Mouse (Mus musculus) layer of hippocampus, postnatal 25 days (tissue): ENCODE results near the gene Itprid2. TPM values are rescaled to one million over a fixed set of nuclear protein-coding genes. Genes with fewer than 3 reads are reported as not detected.

Experiments used
- DNase-seq, 2 experiments: peaks; one replicate each; pipeline ENCODE4 v3.0.0; 2022; ENCODE audit warnings: mixed read lengths in 2 of 2, low spot score in 1 of 2; ENCODE audit errors: extremely low spot score in 1 of 2
- total RNA-seq, 2 experiments: library from RNA; stranded (reverse); gene quantifications; 2 replicates each; pipeline ENCODE4 v1.2.3; 2021

Gene Itprid2
- total RNA-seq, 2 experiments from 2014 or later = 38.5 TPM

DNA sequence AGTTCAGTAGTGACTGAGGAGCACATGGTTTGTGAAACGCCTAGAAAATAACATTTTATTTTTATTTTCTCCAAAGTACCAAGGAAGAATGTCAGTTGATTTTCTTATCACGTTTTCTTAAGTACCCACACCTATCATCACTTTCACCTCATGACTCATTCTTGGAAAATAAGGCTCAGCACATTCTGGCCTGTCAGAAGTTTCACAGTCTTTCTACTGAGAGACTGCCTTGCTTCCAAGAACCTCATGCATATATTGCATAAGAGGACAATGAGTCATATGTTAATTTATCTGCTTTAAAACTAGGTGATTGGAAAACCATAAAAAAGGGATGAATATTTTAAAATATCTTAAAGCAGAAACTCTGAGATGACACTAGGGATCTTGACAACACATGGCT, 63.0 kb downstream of the Itprid2 start:
- no peak for DNase-seq

GRCm38 (mm10) chr2:79704773-79705172, 69.6 kb downstream of the Itprid2 start:
- DNase-seq = no peak

- no peak for DNase-seq
Measured at GRCm38 (mm10) chr2:79707575-79707974, 72.4 kb downstream of the Itprid2 start, which contains the start of gene Ppp1r1c. Ppp1r1c (plus strand) TSS chr2:79707780.

- DNase-seq = no peak
Measured at GRCm38 (mm10) chr2:79713662-79714091, 78.5 kb downstream of the Itprid2 start.

DNA sequence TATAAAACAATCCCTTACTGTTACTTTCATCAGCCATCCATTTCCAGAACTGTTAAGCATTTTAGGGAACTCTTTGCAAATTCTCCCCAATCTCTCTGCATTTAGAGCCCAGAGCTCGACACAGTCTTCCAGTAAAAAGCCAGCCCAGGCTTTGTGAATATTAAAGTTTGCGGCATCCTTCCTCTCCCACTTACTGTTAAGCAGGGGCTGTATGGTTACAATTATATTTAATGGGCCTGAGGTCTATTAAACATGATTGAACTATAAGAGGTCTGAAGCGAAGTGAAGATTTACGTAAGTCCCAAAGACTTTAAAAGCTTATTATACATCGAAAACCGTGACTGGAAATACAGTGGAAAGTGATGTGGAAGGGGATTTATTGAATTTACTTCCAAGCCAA, 79.6 kb downstream of the Itprid2 start:
- DNase-seq = no peak

- DNase-seq = no peak
Measured at GRCm38 (mm10) chr2:79715925-79716324, 80.8 kb downstream of the Itprid2 start.

GRCm38 (mm10) chr2:79717846-79718245, 82.7 kb downstream of the Itprid2 start:
- DNase-seq = no peak

- no peak for DNase-seq
Measured at GRCm38 (mm10) chr2:79722415-79722814, 87.3 kb downstream of the Itprid2 start.

Other genes starting within 250 kb of the Itprid2 start
- 10 to 100 TPM; 32.8 to 40.4 TPM for gene Neurod1, start 178.6 kb upstream of the Itprid2 start, total RNA-seq
- 1 to 10 TPM; 5.4 to 5.7 TPM for gene Cerkl, start 178.6 kb upstream of the Itprid2 start, total RNA-seq
- under 1 TPM; 0.12 to 0.38 TPM for gene Ppp1r1c, start 72.4 kb downstream of the Itprid2 start, total RNA-seq